Mouse (Mus musculus) midbrain, embryonic 16.5 days (tissue): ENCODE measurements around the gene Plekhj1. TPM values are rescaled to one million over a fixed set of nuclear protein-coding genes. Genes with fewer than 3 reads are reported as not detected.

Experiments
- ATAC-seq: fragments of 200-750 bp; cut with Nextera tagmentation; 2 replicates; pipeline ENCODE4 v1.8.0; 2017; ENCODE audit warnings: moderate TSS enrichment
- H3K27ac ChIP-seq: fragments of 300-500 bp; sonication (generic); 2 replicates; pipeline ENCODE4 v1.5.1; 2014; ENCODE audit warnings: mild to moderate bottlenecking, low read length, mixed read lengths
- H3K27me3 ChIP-seq: fragments of 300-500 bp; sonication (generic); 2 replicates; pipeline ENCODE4 v1.6.1; 2014; ENCODE audit warnings: low read depth, low read length, mixed read lengths; ENCODE audit not compliant: control insufficient read depth, insufficient read depth
- H3K36me3 ChIP-seq: fragments of 300-500 bp; sonication (generic); 2 replicates; pipeline ENCODE4 v1.6.1; 2014; ENCODE audit warnings: mild to moderate bottlenecking, low read length, moderate library complexity, mixed read lengths; ENCODE audit not compliant: control insufficient read depth, insufficient read depth
- H3K4me1 ChIP-seq: fragments of 300-500 bp; sonication (generic); 2 replicates; pipeline ENCODE4 v1.6.1; 2014; ENCODE audit warnings: mild to moderate bottlenecking, low read length, mixed read lengths; ENCODE audit not compliant: control insufficient read depth, insufficient read depth
- H3K4me2 ChIP-seq: fragments of 300-500 bp; sonication (generic); 2 replicates; pipeline ENCODE4 v1.6.1; 2014; ENCODE audit warnings: mild to moderate bottlenecking, low read length, mixed read lengths
- H3K4me3 ChIP-seq: fragments of 300-500 bp; sonication (generic); 2 replicates; pipeline ENCODE4 v1.5.1; 2014; ENCODE audit warnings: low read depth, mild to moderate bottlenecking, low read length, moderate library complexity, mixed read lengths
- H3K9ac ChIP-seq: fragments of 300-500 bp; sonication (generic); 2 replicates; pipeline ENCODE4 v1.6.1; 2014; ENCODE audit warnings: low read depth, low read length, mixed read lengths
- H3K9me3 ChIP-seq: fragments of 300-500 bp; sonication (generic); replicated peaks from 2 replicates; pipeline ENCODE4 v1.6.1; 2014; ENCODE audit warnings: mild to moderate bottlenecking, low read length, mixed read lengths; ENCODE audit not compliant: control insufficient read depth, poor library complexity, severe bottlenecking
- WGBS: fragments of 180-500 bp; shearing (Covaris S2); extraction: QIAGEN DNeasy Blood & Tissue Kit; methylation state at CpG from one replicate; pipeline ENCODE4 v1.1.7; 2014; 5-methylcytosine and 5-hydroxymethylcytosine counted together
- polyA plus RNA-seq: library from polyadenylated mRNA; unstranded; fragments of >200 nt; fragmentation: Nextera tagmentation; extraction: Ambion mirVana; gene quantifications from 2 replicates; pipeline ENCODE4 v1.2.1, GENCODE M21; 2015

Gene Plekhj1
- polyA plus RNA-seq, 1 experiment from 2014 or later: 121 TPM

DNA sequence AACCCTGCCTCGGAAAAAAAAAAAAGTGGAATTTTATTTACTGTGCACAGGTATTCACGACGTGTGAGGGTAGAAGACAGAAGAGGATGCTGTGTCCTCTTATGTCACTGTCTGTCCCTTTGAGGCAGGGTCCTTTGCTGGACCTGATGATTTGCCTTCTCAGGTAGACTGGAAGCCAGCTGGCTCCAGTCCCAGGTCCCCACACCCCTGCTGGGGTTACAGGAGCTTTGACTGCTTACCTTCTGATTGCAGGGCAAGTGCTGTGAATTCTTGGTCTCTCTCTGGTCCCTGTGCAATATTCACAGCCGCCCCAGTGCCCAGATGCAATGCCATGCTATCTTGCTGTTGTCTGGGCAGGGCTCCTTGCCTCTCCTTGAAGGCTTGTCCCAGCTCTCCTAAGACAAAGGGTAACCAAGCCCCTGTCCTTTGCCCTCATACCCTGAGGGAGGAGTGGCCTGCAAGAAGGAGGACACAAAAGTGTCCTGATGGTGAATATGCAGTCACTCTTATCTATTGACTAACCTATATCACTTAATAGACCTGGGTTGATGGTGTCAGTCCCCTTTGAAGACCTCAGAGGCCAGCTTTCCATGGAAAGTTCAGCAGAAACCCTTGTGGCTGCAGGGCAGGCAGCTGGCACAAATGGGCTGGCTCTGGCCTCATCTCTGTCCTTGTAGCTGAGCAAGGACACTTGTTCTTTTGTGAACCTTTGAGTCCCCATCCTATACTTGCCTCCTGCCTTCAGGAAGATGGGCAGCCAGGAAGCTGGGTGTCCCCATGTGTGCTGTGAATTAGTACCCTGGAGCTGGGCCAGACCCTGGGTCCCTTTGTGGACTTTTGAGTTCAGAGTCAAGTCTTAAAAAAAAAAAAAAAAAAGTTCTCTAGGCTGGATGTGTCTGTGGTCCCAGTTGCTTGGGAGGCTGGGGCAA, 37.6 kb downstream of the Plekhj1 start:
- Histone ChIP-seq H3K36me3 (0 out of 2 replicates have a peak, but pooled peaks cover 4% of the 10 kb centered on the region), H3K9ac (no peak overlapping the region), H3K4me1 (peaks cover 23% of the 10 kb centered on the region), H3K4me2 (no peak overlapping the region), H3K9me3 (no peaks in the 10 kb centered on the region), H3K27me3 (no peaks in the 10 kb centered on the region), H3K4me3 (no peak overlapping the region), H3K27ac (no peak overlapping the region)
- WGBS: 93% methylated on average over 4 of the region's 4 CpGs
- no peak for ATAC-seq

DNA sequence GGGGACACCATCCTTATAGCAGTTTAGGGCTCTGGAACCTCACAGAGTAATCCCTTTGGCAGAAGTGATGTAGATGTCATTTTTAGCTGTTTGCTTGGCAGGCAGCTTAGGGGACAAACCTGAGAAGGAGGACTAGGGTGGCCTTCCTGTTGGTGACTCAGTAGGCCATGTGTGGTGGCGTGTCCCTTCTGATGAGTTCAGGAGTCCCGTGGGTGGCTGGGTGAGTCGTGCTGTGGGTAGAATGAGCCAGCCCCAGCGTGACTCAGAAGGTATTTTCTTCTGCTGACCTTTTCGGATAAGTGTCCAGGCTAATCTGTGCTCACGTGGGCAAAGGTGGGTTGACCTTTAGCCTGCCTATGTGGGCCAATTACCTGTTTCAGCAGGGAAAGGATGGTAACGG, 39.8 kb downstream of the Plekhj1 start:
- Histone ChIP-seq H3K27ac (no peak overlapping the region), H3K4me2 (no peak overlapping the region), H3K9ac (no peak overlapping the region; the same call in 1 of the 2 replicates), H3K9me3 (no peaks in the 10 kb centered on the region), H3K4me1 (peaks cover 29% of the 10 kb centered on the region), H3K27me3 (no peaks in the 10 kb centered on the region), H3K4me3 (no peak overlapping the region), H3K36me3 (no peaks in the 10 kb centered on the region)
- ATAC-seq: no peak
- WGBS: 80% methylated on average over 7 of the region's 7 CpGs

DNA sequence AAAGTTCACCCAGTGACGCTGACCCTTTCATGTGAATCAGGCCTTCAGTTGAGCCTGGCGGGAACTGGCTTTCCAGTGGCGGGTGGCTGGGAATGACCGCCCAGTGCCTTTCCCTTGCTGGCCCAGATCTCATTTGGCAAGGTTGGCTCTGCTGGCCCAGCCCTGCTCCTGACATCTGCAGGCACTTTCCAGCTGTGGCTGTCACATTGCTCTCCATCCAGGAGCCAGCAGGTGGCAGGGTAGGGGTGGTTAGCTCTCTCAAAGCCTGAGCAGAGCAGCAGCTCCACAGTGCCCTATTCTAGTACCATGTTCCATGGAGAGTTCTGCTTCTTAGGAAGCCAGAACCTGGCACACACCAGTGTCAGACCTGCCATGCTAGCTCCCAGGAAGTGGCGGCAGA, 40.7 kb downstream of the Plekhj1 start:
- 41% methylated on average over 5 of the region's 5 CpGs for WGBS
- Histone ChIP-seq H3K36me3 (no peaks in the 10 kb centered on the region), H3K27me3 (no peaks in the 10 kb centered on the region), H3K4me2 (no peak overlapping the region; the same call in 1 of the 2 replicates), H3K4me1 (peaks cover 29% of the 10 kb centered on the region), H3K9ac (no peak overlapping the region), H3K27ac (no peak overlapping the region), H3K4me3 (no peak overlapping the region), H3K9me3 (no peaks in the 10 kb centered on the region)
- ATAC-seq: no peak

DNA sequence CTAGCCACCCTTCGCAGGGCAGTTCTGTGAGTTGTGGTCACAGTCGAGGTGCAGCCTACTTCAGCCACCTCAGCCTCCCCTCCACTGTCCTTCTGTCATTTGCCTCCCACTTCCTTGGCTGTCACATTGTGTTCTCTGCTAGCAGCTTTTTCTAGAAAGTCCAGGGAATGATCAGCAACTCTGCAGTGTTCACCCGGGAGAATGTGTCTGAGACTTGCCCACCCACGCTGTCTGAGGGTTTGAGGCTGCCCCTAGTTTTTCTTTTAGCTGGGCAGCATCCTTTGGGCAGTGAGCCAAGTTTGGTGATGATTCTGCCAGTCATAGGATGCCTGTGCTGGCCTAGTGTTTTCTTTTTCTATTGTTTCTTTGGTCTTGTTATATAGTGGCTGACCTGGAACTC, 41.5 kb downstream of the Plekhj1 start:
- Histone ChIP-seq H3K4me3 (no peak overlapping the region), H3K9ac (no peak overlapping the region)

DNA sequence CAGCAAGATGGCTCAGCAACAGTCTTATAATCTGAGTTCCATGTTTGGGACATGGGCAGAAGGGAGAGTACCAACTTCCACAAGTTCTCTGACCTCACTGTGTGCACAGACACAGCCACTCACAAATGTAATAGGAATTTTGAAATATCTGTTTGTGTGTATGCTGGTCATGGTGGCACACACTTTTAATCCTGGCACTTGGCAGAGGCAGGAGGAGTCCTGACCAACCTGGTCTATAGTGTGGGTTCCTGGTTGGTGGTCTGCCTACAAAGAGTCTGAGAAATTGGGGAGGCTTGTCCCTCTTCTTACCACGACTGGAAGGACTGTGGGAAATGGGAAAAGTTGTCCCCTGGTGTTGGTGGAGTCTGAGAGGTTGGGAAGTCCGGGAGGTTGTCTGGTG, 41.9 kb downstream of the Plekhj1 start:
- WGBS: 74% methylated on average over 2 of the region's 2 CpGs
- Histone ChIP-seq H3K27ac (no peak overlapping the region), H3K9ac (peak overlapping the region; percentile 81), H3K27me3 (no peaks in the 10 kb centered on the region), H3K9me3 (no peaks in the 10 kb centered on the region), H3K36me3 (no peaks in the 10 kb centered on the region), H3K4me2 (peak overlapping the region; percentile 98), H3K4me1 (peaks cover 32% of the 10 kb centered on the region), H3K4me3 (peak overlapping the region; percentile 77)
- ATAC-seq: no peak

More for the DNA sequence above, 41.5 kb downstream of the Plekhj1 start:
- Histone ChIP-seq H3K27me3 (no peaks in the 10 kb centered on the region), H3K4me1 (peaks cover 32% of the 10 kb centered on the region), H3K27ac (no peak overlapping the region), H3K36me3 (no peaks in the 10 kb centered on the region), H3K9me3 (no peaks in the 10 kb centered on the region), H3K4me2 (peak overlapping the region; percentile 98)
- ATAC-seq: no peak
- 66% methylated on average over 4 of the region's 4 CpGs for WGBS

DNA sequence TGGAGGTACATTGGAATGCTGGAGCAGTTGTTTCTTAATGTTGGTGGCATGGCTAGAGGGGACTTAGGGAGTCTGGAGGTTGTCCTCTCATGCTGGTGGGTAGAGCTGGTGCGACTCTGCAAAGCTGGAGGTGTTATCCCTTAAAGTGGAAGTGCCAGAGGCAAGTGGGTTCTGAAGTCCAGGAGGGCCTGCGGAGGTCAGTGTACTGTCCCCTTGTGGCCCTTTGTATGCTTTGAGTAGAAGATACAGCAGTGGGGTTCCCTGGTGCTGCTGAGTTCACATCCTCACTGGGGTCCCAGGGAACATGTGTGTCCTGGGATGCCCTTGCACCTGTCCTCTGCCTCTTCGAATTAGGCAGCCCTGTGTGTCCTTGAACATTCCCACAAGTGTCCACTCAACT, 42.3 kb downstream of the Plekhj1 start:
- no peak for ATAC-seq
- Histone ChIP-seq H3K4me3 (peak overlapping the region; percentile 77), H3K36me3 (no peaks in the 10 kb centered on the region), H3K27ac (no peak overlapping the region), H3K4me2 (peak overlapping the region; percentile 98), H3K9ac (peak overlapping the region; percentile 81), H3K27me3 (no peaks in the 10 kb centered on the region), H3K4me1 (peaks cover 32% of the 10 kb centered on the region), H3K9me3 (no peaks in the 10 kb centered on the region)
- 40% methylated on average over 3 of the region's 3 CpGs for WGBS

DNA sequence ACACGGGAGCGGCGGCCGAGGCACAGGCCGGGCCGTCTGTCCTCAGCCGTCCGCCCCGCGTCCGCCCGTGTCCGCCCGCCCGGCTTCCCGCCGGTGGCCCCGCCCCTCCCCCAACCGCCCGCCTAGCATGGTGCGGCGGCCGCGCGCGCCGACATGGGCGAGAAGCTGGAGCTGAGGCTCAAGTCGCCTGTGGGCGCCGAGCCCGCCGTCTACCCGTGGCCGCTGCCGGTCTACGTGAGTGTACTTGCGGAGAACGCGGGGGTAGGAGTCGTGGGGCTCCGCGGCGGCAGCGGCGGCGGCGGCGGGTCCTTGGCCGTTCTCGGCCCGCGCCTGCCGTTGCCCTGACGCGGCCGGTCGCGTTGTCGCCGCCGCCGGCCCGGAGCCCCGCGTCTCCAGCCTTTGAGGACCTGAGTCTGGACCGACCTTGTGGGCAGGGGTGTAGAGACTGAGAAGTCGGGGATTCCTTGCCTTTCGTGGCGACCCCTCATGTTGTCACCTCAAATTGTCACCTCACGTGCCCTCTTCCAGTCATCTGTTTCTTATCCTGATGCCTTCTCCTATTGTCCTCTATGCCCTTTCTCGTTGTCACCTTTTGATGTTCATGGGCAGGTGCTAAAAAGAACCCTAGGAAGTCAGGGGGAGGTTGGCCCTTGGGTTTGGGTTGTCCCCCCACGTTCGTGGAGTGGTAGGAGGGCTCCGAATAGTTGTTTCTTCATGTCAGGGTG, 43.0 kb downstream of the Plekhj1 start:
- ATAC-seq: peak; percentile 9
- Histone ChIP-seq H3K36me3 (no peaks in the 10 kb centered on the region), H3K27me3 (no peaks in the 10 kb centered on the region), H3K27ac (peak overlapping the region; percentile 87), H3K9ac (peak overlapping the region; percentile 81), H3K4me1 (peaks cover 32% of the 10 kb centered on the region), H3K4me3 (peak overlapping the region; percentile 77), H3K4me2 (peak overlapping the region; percentile 98), H3K9me3 (no peaks in the 10 kb centered on the region)
- WGBS: under 1% methylated on average over 69 of the region's 75 CpGs

DNA sequence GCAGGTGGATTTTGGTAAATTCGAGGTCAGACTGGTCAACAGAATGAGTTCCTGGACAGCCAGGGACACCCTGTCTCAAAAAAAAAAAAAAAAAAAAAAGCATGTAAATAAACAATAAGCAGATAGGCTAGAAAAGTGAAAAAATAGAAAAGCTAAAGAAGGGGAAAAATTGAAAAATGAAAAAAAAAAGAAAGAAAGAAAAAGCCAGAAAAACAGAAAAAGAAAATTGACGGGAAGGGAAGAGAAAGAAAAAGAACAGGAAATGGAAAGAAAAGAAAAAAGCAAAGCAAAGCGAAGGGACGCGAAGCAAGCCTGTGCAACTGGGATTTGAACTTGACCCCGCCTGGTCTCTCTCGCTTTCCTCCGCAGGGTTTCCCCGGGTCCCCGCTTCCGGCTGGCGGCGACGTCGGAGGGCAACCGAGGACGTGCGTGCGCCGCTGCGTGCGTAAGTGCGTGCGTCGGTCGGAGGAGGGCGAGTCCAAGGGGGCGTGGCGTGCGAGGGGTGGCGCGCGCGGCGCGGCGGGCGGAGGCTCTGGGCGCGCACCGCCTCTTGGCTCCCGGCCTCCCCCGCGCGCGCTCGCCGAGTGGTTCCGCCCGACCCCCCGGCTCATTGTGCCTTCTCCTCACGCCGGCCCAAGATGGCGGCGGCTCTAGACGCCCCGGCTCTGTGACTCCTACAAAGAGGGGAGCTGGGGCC, 43.7 kb downstream of the Plekhj1 start, which contains the start of gene Dot1l:
TSS of gene Dot1l (plus strand) at position 613 of the 697 bp plus-strand sequence.
- Histone ChIP-seq H3K4me3 (peak within 1 kb of the TSS; percentile 77), H3K36me3 (no peaks in the 10 kb centered on the region), H3K9ac (peak within 1 kb of the TSS; percentile 81), H3K9me3 (no peaks in the 10 kb centered on the region), H3K27me3 (no peaks in the 10 kb centered on the region), H3K4me2 (peak within 1 kb of the TSS; percentile 98), H3K27ac (peak within 1 kb of the TSS; percentile 87), H3K4me1 (peaks cover 32% of the 10 kb centered on the region)
- WGBS: 2% methylated on average over 33 of the region's 57 CpGs
- peak; percentile 91 for ATAC-seq
